Mouse (Mus musculus) heart, adult 11 months (tissue): ENCODE measurements around the gene Pitx2.

Experiments used
- DNase-seq: peaks from one replicate; pipeline ENCODE4 v3.0.0; 2022

Pitx2 gene

DNA sequence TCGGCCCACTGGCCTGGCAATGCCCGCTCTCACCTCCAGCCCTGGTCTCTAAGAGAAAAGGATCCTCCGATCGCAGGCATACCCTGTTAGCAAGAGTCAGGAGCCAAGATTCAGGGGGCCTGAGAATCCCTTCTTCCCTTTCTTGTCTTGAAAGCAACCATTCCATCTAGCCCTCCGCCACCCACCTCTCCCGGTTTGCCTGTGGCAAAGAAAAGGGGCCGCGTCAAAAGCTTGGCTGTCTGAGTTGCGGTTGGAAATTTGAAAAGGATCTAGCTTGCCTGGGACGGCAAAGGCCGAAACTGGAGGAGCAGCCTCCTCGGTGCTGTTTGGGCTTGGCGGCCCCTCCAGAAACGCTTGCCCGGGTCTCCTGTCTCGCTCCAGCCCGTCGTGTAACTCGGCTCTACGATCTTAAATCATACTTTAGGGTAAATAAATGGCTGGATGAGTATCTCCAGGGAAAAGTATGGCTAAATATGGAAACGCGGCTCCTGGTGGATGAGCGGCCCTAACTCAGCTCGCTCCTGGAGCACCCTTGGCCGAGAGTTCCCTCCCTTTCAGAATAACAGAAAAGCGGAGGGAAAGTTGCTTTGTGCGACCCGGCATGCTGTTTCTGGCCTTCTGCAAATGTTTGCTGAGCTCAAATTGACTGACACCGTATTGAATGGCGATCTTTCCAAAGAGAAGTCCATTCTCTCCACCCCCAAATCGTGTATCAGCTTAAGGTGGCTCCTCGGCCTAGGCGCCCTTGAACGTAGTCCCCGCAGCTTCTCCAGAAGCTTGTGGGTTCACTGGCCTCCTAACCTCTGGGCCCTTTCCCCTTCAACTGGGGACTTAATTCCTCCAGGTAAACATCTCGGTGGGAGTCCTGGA lies 3.4 kb downstream of the Pitx2 start:
- DNase-seq: no peak

- DNase-seq: no peak
Measured at GRCm38 (mm10) chr3:129203761-129204440, 4.2 kb downstream of the Pitx2 start.

- peak; percentile 94 for DNase-seq
Measured at GRCm38 (mm10) chr3:129204441-129205313, 5.0 kb downstream of the Pitx2 start.

GRCm38 (mm10) chr3:129205481-129206175 lies 6.0 kb downstream of the Pitx2 start:
- no peak for DNase-seq

DNA sequence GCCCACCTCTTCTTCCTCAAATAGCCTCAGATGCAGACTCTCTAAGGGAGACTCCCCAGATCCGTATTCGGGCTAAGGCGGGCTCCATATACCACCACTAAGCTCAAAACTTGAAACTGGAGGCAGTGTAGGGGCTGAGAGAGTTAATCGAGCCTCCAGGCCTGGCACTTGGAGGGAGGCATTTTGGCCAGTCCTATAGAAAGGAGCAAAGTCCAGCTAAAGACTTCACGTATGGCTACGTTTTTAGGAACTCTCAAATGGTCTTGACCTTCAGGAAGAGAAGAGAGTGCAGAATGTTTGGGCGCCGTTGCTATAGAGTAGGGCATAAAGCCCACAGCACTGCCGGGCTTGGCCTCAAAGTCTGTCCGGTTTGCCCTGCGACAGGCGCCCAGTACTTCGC lies 7.1 kb downstream of the Pitx2 start:
- no peak for DNase-seq

GRCm38 (mm10) chr3:129207231-129208030 lies 7.8 kb downstream of the Pitx2 start:
- no peak for DNase-seq

GRCm38 (mm10) chr3:129208031-129208380 lies 8.3 kb downstream of the Pitx2 start:
- no peak for DNase-seq

DNA sequence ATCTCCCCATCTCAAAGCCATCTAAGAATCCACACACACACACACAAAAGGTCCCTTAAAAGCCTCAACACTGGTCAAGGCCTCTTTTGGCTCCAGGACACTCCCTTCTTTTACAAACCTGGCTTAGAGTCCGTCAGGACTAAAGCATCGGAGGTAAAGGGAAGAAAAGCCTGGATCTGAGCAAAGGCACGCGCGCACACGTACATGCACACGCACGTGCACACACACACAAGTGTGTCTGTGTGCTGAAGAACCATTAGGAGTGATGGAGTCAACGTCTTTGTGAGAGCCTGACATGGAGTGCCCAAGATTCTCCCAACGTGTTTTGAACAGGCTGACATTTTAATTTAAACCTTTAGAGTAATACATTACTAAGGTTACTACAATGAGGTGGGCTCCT lies 8.7 kb downstream of the Pitx2 start:
- DNase-seq: no peak

GRCm38 (mm10) chr3:129209266-129209665 lies 9.6 kb downstream of the Pitx2 start:
- no peak for DNase-seq

DNA sequence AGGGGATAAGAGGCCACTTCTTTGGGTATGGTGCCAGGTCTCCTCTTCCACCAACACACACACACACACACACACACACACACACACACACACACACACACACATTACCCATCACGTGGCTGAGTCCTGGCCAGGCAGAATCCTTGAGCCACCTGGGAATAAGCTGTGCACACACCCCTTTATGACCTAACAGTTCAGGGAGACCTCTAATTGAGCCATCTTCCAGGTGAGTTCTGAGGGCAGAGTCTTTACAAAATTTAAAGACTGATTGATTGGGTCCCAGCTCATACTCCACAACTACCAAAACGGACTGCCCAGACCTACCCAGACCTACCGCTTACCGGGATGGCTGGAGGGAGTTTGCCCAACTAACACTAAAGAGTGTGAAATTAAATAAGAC lies 10.1 kb downstream of the Pitx2 start:
- no peak for DNase-seq

- DNase-seq: peak; percentile 56
Measured at GRCm38 (mm10) chr3:129212038-129212645, 12.5 kb downstream of the Pitx2 start.

DNA sequence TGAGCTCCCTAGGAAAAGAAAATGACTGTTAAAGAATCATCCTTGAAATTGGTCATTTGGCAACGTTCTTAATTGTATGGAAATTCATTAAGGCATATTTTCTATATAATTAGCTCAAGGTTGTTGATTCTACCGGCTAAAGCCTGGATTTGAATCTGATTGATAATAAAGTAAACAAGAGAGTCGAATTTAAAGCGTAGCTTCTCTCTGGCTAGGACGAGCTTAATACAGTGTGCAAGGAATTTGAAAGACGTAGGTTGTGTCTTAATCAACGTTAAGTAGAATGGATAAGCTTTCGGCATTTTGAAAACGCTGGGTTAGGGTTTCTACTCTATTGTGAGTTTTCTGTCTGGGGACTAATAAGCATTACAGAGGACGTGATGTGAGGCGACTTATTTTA lies 13.1 kb downstream of the Pitx2 start:
- no peak for DNase-seq

DNA sequence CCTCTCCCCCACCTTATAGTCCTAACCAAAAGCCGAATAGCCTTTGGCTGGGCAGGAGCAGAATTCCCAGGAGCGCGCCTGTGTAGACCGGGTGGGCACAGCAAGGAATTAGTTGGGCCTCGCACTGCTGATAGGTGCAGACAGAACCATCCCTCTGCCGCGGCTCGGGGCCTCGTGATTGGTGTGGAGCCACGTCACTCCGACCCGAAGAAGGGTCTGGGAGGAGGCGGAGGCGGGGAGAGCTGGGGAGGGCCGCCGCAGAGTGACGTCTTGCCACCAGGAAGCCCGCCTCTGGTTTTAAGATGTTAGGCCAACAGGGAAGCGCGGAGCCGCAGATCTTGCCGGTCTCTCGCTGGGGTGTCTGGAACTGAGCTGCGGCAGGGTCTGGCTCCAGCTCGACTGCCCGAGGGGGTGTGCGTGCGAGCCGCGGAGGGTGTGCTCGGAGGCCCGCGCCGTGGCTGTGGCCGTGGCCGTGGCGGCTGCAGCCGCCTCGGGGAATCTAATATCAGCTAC lies 14.0 kb downstream of the Pitx2 start:
- DNase-seq: peak; percentile 98

- peak; percentile 84 for DNase-seq
Measured at GRCm38 (mm10) chr3:129214146-129214665, 14.5 kb downstream of the Pitx2 start.

DNA sequence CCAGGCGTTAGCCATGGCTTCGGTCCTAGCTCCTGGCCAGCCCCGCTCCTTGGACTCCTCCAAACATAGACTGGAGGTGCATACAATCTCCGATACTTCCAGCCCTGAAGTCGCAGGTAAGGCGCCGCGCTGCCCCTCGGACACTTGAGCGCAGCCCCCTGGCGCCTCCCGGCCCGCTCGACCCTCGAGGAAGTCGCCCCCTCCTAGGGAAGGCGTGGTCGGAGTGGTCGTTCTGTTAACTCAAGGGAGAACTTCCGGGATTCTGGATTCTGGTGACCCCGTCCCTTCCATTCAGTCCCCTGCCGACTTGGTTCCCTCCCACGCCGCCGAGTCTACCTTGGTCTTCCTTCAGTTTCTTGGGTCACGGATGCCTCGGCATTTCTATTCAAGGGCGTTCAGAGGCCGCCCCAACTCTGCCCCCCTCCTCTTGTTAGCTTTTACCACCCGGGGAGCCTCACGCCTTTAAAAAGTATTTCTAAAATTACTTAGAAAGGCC lies 15.0 kb downstream of the Pitx2 start:
- DNase-seq: no peak

DNA sequence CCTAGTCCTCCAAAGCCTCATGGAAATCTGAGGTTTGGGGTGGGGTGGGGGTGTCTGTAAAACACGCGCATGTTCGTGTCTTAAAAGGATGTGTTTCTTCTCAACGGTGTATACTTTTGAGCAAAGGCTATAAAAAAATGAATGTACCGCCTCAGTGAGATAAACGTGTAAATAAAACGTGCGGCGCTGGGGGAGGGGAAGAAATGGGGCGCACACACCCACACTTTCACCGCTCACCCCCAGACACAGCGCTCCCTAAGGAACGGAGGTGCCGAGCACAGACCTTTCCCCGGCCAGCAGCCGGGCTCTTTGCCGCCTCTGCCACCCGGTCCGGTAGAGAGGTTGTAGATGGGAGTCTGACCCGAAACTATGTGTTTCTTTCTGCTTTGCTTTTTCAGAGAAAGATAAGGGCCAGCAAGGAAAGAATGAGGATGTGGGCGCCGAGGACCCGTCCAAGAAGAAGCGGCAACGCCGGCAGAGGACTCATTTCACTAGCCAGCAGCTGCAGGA lies 15.6 kb downstream of the Pitx2 start:
- DNase-seq: peak; percentile 61

DNA sequence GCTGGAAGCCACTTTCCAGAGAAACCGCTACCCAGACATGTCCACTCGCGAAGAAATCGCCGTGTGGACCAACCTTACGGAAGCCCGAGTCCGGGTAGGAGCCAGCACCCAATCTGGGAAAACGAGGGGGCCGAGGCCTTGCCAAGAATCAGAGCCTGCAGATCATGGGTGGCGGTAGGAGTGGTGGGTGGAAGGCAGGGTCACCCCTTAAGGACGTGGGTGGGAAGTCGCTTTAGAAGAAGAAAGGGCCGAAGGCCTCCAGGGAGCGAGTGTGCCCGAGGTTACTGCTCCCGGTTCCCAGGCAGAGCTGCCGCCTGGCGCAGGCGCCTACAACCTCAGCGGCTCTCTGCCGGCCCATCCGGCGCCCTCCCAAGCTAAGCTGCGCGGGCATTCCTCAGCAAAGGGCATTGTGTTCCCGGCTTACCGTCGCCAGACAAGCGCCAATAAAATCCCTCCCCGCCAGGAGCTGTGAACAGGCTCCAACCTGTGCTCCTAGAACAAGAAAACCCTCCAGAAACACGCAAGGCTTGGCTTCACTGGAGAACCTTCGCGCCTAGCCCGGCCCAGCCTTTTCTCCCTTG lies 16.2 kb downstream of the Pitx2 start:
- DNase-seq: peak; percentile 83

GRCm38 (mm10) chr3:129216491-129216890 lies 16.8 kb downstream of the Pitx2 start:
- DNase-seq: no peak

DNA sequence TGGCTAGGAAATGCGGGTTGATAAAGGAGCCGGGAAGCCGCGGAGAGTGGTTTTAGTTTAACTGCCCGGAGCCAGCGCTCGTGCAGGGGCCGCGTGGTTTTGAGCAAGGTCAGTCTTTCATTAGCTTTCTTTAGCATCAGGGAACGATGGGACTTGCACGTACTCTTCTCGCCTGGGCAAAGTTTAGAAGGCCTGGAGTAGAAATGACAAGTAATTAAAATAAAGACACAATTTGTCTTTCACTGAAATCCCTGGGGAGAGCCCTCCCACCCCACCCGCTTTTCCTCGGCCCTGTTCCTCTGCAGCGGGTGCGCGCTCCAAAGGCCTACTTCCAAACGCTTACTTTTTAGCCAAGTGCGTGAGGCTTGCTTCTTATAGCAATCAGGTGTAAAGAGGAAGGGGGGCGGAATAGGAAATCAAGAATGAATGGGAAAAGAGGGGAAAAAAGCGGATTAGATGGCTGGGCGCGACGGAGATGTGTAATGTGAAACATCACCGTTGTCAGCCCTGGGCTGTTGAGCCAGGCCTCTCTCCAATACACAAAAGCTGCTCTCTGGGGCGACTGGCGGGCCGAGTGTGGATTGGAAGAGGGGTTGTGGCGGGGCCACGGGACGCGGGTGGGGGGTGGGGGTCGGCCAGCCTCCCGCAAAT lies 17.4 kb downstream of the Pitx2 start:
- DNase-seq: peak; percentile 78
